Mouse (Mus musculus) midbrain, embryonic 13.5 days (tissue): Measurements from ENCODE around the gene Leng1. TPM values are rescaled to one million over a fixed set of nuclear protein-coding genes. Genes with fewer than 3 reads are reported as not detected.
"Not testable (repeated sequence)": the region's sequence is repeated elsewhere in the genome, so short reads cannot be mapped to it uniquely, and the experiment has no call there.

Experiments
- ATAC-seq: fragments of 200-750 bp; cut with Nextera tagmentation; 2 replicates; pipeline ENCODE4 v1.8.0; 2017; ENCODE audit warnings: mild to moderate bottlenecking, moderate TSS enrichment, moderate library complexity
- H3K27ac ChIP-seq: fragments of 300-500 bp; sonication (generic); 2 replicates; pipeline ENCODE4 v1.5.1; 2015; ENCODE audit warnings: inconsistent platforms, mild to moderate bottlenecking, moderate library complexity
- H3K27me3 ChIP-seq: fragments of 300-500 bp; sonication (generic); 2 replicates; pipeline ENCODE4 v1.6.1; 2015; ENCODE audit warnings: mild to moderate bottlenecking, inconsistent platforms
- H3K36me3 ChIP-seq: fragments of 300-500 bp; sonication (generic); 2 replicates; pipeline ENCODE4 v1.6.1; 2015; ENCODE audit warnings: mild to moderate bottlenecking, inconsistent platforms
- H3K4me1 ChIP-seq: fragments of 300-500 bp; sonication (generic); replicated peaks from 2 replicates; pipeline ENCODE4 v1.6.1; 2015; ENCODE audit warnings: inconsistent platforms
- H3K4me2 ChIP-seq: fragments of 300-500 bp; sonication (generic); replicated peaks from 2 replicates; pipeline ENCODE4 v1.6.1; 2015; ENCODE audit warnings: moderate library complexity, mild to moderate bottlenecking, inconsistent platforms
- H3K4me3 ChIP-seq: fragments of 300-500 bp; sonication (generic); replicated peaks from 2 replicates; pipeline ENCODE4 v1.5.1; 2015; ENCODE audit warnings: mild to moderate bottlenecking, inconsistent platforms
- H3K9ac ChIP-seq: fragments of 300-500 bp; sonication (generic); replicated peaks from 2 replicates; pipeline ENCODE4 v1.6.1; 2015; ENCODE audit warnings: mild to moderate bottlenecking, inconsistent platforms
- H3K9me3 ChIP-seq: fragments of 300-500 bp; sonication (generic); 2 replicates; pipeline ENCODE4 v1.6.1; 2016; ENCODE audit warnings: mild to moderate bottlenecking, inconsistent platforms
- WGBS: fragments of 180-500 bp; shearing (Covaris S2); methylation state at CpG from one replicate; pipeline ENCODE4 v1.1.7; 2015; 5-methylcytosine and 5-hydroxymethylcytosine counted together
- polyA plus RNA-seq: library from polyadenylated mRNA; unstranded; fragments of >200 nt; fragmentation: Nextera tagmentation; extraction: Ambion mirVana; gene quantifications from 2 replicates; pipeline ENCODE4 v1.2.1, GENCODE M21; 2015

The Leng1 gene
- polyA plus RNA-seq, 1 experiment from 2014 or later = 16.8 TPM

DNA sequence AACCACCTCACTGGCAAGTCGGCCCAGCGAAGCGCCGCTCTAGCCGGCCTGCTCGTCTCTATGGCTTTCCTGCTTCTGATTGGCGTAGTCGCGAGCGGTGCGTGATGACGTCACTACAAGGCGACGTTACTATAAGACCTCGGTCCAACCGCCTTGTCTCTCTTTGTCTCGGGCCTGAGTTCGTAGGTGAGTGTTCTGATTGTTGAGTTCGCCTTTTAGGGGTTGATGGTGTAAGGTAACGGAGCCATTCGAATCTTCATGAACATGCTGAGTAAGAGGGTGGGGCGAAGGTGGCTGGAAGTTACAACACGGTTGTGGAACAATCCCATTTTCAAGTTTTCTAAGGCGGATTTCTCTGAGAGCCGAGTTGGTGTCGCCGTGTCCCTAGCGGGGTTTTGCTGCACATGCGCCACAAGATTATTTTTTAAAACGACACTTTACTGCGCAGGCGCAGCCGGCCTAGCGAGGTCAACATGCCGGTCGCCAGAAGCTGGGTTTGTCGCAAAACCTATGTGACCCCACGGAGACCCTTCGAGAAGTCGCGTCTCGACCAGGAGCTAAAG is 38.3 kb upstream of the Leng1 start, which contains the start of gene Rps9:
Gene Rps9, plus strand, starts transcription at position 115 of the 563 bp plus-strand sequence.
- H3K9me3 ChIP-seq = no peaks in the 10 kb centered on the region
- H3K4me1 ChIP-seq = peaks cover 30% of the 10 kb centered on the region
- H3K9ac ChIP-seq = peak within 1 kb of the TSS; percentile 87
- H3K27me3 ChIP-seq = no peaks in the 10 kb centered on the region
- peak within 1 kb of the TSS; percentile 93 for H3K4me3 ChIP-seq
- peak within 1 kb of the TSS; percentile 94 for H3K4me2 ChIP-seq
- ATAC-seq = peak; percentile 93
- under 1% methylated on average over 42 of the region's 42 CpGs for WGBS
- peaks cover 52% of the 10 kb centered on the region for H3K36me3 ChIP-seq
- peak within 1 kb of the TSS; percentile 94 for H3K27ac ChIP-seq

- ATAC-seq = peak; percentile 61
- H3K4me1 ChIP-seq = peaks cover 30% of the 10 kb centered on the region
These were observed 37.7 kb upstream of the Leng1 start for GRCm38 (mm10) chr7:3703148-3703878.

DNA sequence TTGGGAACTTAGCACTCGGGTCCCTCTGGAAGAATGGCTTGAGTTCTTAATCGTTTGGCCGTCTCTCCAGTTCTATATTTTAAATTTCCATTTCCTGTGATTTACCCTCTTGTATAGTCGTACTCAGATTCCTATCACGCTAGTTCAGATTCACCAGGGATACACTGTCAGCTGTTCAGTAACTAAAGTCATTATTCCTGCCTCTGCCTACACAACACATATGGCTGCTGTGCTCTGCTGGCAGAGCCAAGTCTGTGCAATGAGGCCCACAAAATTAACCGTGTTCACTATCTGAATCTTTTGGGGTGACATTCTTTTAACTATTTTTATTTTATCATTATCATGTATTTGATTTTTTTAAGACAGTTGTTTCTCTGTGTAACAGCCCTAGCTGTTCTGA is 32.8 kb upstream of the Leng1 start:
- WGBS = 94% methylated on average over 6 of the region's 6 CpGs
- Histone ChIP-seq H3K4me1 (peaks cover 19% of the 10 kb centered on the region), H3K9me3 (no peaks in the 10 kb centered on the region), H3K4me2 (no peak overlapping the region), H3K9ac (no peak overlapping the region), H3K36me3 (peaks cover 46% of the 10 kb centered on the region), H3K27ac (no peak overlapping the region), H3K4me3 (no peak overlapping the region), H3K27me3 (no peaks in the 10 kb centered on the region)
- no peak for ATAC-seq

More at GRCm38 (mm10) chr7:3703148-3703878, 37.7 kb upstream of the Leng1 start:
- Histone ChIP-seq H3K9me3 (no peaks in the 10 kb centered on the region), H3K27ac (peak overlapping the region; percentile 94), H3K9ac (peak overlapping the region; percentile 45), H3K27me3 (no peaks in the 10 kb centered on the region), H3K4me2 (peak overlapping the region; percentile 94), H3K36me3 (peaks cover 57% of the 10 kb centered on the region), H3K4me3 (peak overlapping the region; percentile 93)
- WGBS = 22% methylated on average over 6 of the region's 6 CpGs

DNA sequence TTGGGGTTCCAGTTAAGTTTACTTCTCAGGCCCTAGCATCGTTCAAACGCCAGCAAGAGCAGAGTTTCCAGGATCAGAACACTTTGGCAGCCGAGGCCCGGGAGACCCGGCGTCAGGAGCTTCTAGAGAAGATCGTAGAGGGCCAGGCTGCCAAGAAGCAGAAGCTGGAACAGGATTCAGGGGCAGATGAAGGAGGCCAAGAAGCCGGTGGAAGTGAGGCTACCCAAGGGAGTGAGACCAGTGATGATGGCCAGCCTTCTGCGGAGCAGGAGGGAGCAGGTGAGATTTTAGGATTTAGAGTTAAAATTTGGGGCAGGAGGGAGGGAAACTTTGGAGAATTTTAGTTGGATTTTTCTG is 29.3 kb upstream of the Leng1 start:
- Histone ChIP-seq H3K9ac (peak overlapping the region; percentile 84), H3K36me3 (peaks cover 35% of the 10 kb centered on the region), H3K4me2 (peak overlapping the region; percentile 87), H3K4me3 (peak overlapping the region; percentile 75), H3K4me1 (peaks cover 29% of the 10 kb centered on the region), H3K27ac (peak overlapping the region; percentile 91)
- not testable (repeated sequence) for ATAC-seq, H3K9me3 ChIP-seq, H3K27me3 ChIP-seq
- 5% methylated on average over 9 of the region's 9 CpGs for WGBS

- H3K4me3 ChIP-seq = peak overlapping the region; percentile 75
- under 1% methylated on average over 55 of the region's 55 CpGs for WGBS
These were observed 28.7 kb upstream of the Leng1 start for GRCm38 (mm10) chr7:3694076-3694948.

DNA sequence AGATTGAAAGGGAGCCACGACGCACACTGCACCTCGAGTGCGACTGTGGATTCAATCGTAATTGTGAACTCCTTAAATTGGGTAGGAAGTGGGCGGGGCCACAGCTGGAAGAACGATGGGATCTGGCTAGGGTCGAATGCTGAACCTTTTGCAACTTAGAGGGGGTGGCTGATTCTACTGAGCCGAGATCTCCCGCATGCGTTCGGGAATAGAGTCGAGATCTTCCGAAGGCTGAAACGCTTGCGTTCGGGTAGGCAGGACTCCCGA is 28.1 kb upstream of the Leng1 start:
- Histone ChIP-seq H3K4me2 (peak overlapping the region; percentile 87), H3K4me1 (peaks cover 29% of the 10 kb centered on the region), H3K4me3 (peak overlapping the region; percentile 75), H3K27ac (peak overlapping the region; percentile 91), H3K9me3 (no peaks in the 10 kb centered on the region), H3K9ac (peak overlapping the region; percentile 84), H3K27me3 (0 out of 2 replicates have a peak, but pooled peaks cover 3% of the 10 kb centered on the region), H3K36me3 (peaks cover 25% of the 10 kb centered on the region)
- ATAC-seq = no peak
- WGBS = under 1% methylated on average over 18 of the region's 18 CpGs

More at GRCm38 (mm10) chr7:3694076-3694948, 28.7 kb upstream of the Leng1 start:
- Histone ChIP-seq H3K4me1 (peaks cover 29% of the 10 kb centered on the region), H3K27ac (peak overlapping the region; percentile 91), H3K9me3 (no peaks in the 10 kb centered on the region), H3K9ac (peak overlapping the region; percentile 84), H3K36me3 (peaks cover 29% of the 10 kb centered on the region), H3K4me2 (peak overlapping the region; percentile 87), H3K27me3 (0 out of 2 replicates have a peak, but pooled peaks cover 3% of the 10 kb centered on the region)
- ATAC-seq = peak; percentile 22

DNA sequence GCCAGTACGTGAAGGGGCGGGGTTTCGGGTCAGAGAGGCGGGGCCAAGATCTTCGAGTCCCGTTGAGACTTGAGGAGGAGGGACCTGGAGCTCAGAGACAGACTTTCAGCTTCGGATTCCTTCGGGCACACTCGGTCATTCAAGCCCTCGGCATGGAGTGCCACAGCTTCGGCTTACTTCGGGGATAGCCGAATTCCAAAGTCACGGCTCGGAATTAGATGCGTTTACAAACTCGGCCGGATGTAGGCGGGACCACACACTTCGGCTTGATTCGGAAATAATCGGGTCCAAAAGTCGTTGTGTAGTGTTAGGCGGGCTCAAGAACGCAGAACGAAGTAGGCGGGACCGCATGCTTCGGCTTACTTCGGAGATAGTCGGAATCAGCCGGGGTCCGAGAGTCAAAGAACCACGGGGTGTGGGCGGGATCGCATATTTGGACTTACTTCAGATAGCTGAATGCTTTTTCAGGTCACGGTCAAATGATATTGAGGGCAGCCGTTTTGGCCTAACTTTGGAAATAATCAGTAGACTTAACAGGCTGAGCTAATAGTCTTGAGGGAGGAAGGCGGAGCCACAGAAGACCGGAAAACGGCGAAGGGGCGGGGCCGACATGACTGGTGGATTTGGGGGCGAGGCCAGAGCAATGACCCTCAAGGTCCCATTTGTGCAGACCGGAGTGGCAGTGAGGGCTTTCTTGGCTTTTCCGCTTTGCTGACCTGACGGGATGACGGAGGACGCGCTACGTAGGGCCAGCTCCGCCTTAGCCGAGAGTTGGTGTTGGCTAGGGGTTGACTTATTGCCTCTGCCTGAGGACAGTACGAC is 27.6 kb upstream of the Leng1 start, which contains the start of gene Mboat7:
Gene Mboat7, minus strand, starts transcription at position 537 of the 822 bp plus-strand sequence.
- H3K4me2 ChIP-seq = peak within 1 kb of the TSS; percentile 87
- 1% methylated on average over 55 of the region's 55 CpGs for WGBS
- H3K4me3 ChIP-seq = peak within 1 kb of the TSS; percentile 75
- peak within 1 kb of the TSS; percentile 91 for H3K9ac ChIP-seq
- peaks cover 25% of the 10 kb centered on the region for H3K36me3 ChIP-seq
- no peaks in the 10 kb centered on the region for H3K9me3 ChIP-seq
- ATAC-seq = peak; percentile 94
- H3K27ac ChIP-seq = peak within 1 kb of the TSS; percentile 91
- peaks cover 29% of the 10 kb centered on the region for H3K4me1 ChIP-seq
- H3K27me3 ChIP-seq = 0 out of 2 replicates have a peak, but pooled peaks cover 3% of the 10 kb centered on the region

DNA sequence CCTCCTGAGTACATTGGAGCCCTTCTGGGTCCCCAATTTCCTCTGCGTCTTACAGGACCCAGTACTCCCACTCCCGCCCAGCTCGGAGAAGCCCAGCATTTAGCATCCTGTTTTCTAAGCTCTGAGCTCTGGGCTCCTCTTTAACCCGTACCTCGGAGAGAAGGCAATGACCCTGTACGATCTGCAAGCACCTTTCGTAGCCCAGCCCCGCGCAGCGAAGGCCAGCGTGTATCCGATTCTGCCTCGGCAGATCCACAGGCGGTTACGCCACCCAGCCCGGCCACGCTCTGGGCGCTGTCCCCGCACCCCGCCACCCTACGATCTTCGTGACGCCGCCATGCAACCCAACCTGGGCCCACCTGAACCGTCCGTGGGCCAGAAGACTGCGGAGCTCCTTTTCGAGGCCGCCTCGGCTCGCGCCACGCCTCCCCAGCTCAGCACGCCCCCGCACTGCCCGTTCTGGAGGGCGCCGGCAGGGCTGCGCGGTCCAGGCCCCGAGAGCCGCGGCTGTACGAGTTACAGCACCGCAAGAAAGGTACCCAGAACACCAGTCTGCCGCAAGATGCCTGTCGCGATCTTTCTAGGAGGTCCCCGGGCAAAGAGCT is 26.8 kb upstream of the Leng1 start, which contains the start of gene Tsen34:
Gene Tsen34, plus strand, starts transcription at position 482 of the 605 bp plus-strand sequence.
- ATAC-seq = peak; percentile 85
- H3K4me2 ChIP-seq = peak within 1 kb of the TSS; percentile 87
- under 1% methylated on average over 49 of the region's 49 CpGs for WGBS
- H3K36me3 ChIP-seq = peaks cover 25% of the 10 kb centered on the region
- peak within 1 kb of the TSS; percentile 91 for H3K27ac ChIP-seq
- peak within 1 kb of the TSS; percentile 91 for H3K9ac ChIP-seq
- no peaks in the 10 kb centered on the region for H3K9me3 ChIP-seq
- 0 out of 2 replicates have a peak, but pooled peaks cover 3% of the 10 kb centered on the region for H3K27me3 ChIP-seq
- H3K4me1 ChIP-seq = peaks cover 29% of the 10 kb centered on the region
- peak within 1 kb of the TSS; percentile 75 for H3K4me3 ChIP-seq

DNA sequence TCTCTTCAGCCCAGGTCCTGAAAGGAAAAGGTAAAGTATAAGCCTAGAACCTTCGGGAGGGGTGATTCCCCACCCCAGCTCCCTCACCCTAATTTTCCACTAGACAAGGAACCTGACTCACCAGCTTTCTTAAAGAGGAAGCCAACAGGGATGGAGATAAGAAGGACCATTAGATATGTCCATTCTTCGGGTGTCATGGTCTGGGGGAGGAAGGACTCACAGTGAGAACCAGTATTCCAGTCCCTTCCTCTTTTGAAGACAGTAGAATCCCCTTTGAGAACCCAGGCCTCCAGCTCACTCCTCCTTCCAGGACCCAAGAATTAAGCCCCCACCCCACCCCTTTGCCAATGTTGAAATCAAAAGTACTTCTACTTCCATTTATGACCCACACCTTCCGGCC is 26.3 kb upstream of the Leng1 start:
- Histone ChIP-seq H3K4me1 (peaks cover 29% of the 10 kb centered on the region), H3K36me3 (peaks cover 30% of the 10 kb centered on the region), H3K9me3 (no peaks in the 10 kb centered on the region), H3K27me3 (0 out of 2 replicates have a peak, but pooled peaks cover 3% of the 10 kb centered on the region), H3K4me3 (peak overlapping the region; percentile 75), H3K27ac (peak overlapping the region; percentile 91), H3K4me2 (peak overlapping the region; percentile 87), H3K9ac (peak overlapping the region; percentile 91)
- no peak for ATAC-seq
- WGBS = 38% methylated on average over 3 of the region's 3 CpGs

GRCm38 (mm10) chr7:3685400-3686187 is 20.0 kb upstream of the Leng1 start:
- 83% methylated on average over 31 of the region's 31 CpGs for WGBS
- H3K36me3 ChIP-seq = peaks cover 49% of the 10 kb centered on the region
- no peaks in the 10 kb centered on the region for H3K9me3 ChIP-seq
- H3K27me3 ChIP-seq = no peaks in the 10 kb centered on the region
- H3K4me3 ChIP-seq = no peak overlapping the region
- ATAC-seq = no peak
- no peak overlapping the region for H3K9ac ChIP-seq
- no peak overlapping the region for H3K4me2 ChIP-seq
- peaks cover 24% of the 10 kb centered on the region for H3K4me1 ChIP-seq
- peak overlapping the region; percentile 85 for H3K27ac ChIP-seq
